Mouse (Mus musculus) stomach, embryonic 15.5 days (tissue): ENCODE data around the gene Gm9833. TPM values are rescaled to one million over a fixed set of nuclear protein-coding genes. Genes with fewer than 3 reads are reported as not detected.
"Not testable (repeated sequence)": the region's sequence is repeated elsewhere in the genome, so short reads cannot be mapped to it uniquely, and the experiment has no call there.

ENCODE experiments used
- ATAC-seq: fragments of 200-750 bp; cut with Nextera tagmentation; 2 replicates; pipeline ENCODE4 v1.8.0; 2017; ENCODE audit warnings: low read depth, moderate number of reproducible peaks, moderate TSS enrichment; ENCODE audit not compliant: insufficient read depth, low FRiP score
- H3K27ac ChIP-seq: fragments of 300-500 bp; sonication (generic); 2 replicates; pipeline ENCODE4 v1.5.1; 2015; ENCODE audit warnings: mild to moderate bottlenecking, inconsistent platforms
- H3K27me3 ChIP-seq: fragments of 300-500 bp; sonication (generic); replicated peaks from 2 replicates; pipeline ENCODE4 v1.6.1; 2015; ENCODE audit warnings: inconsistent platforms
- H3K36me3 ChIP-seq: fragments of 300-500 bp; sonication (generic); 2 replicates; pipeline ENCODE4 v1.6.1; 2015; ENCODE audit warnings: inconsistent platforms
- H3K4me1 ChIP-seq: fragments of 300-500 bp; sonication (generic); 2 replicates; pipeline ENCODE4 v1.6.1; 2015; ENCODE audit warnings: inconsistent platforms
- H3K4me2 ChIP-seq: fragments of 300-500 bp; sonication (generic); 2 replicates; pipeline ENCODE4 v1.6.1; 2015; ENCODE audit warnings: mild to moderate bottlenecking, inconsistent platforms
- H3K4me3 ChIP-seq: fragments of 300-500 bp; sonication (generic); replicated peaks from 2 replicates; pipeline ENCODE4 v1.5.1; 2015; ENCODE audit warnings: inconsistent platforms
- H3K9ac ChIP-seq: fragments of 300-500 bp; sonication (generic); 2 replicates; pipeline ENCODE4 v1.6.1; 2015; ENCODE audit warnings: inconsistent platforms
- H3K9me3 ChIP-seq: fragments of 300-500 bp; sonication (generic); 2 replicates; pipeline ENCODE4 v1.6.1; 2016; ENCODE audit warnings: inconsistent platforms
- WGBS: fragments of 180-500 bp; shearing (Covaris S2); methylation state at CpG from one replicate; pipeline ENCODE4 v1.1.7; 2015; 5-methylcytosine and 5-hydroxymethylcytosine counted together
- polyA plus RNA-seq: library from polyadenylated mRNA; unstranded; fragments of >200 nt; fragmentation: Nextera tagmentation; extraction: Ambion mirVana; gene quantifications from 2 replicates; pipeline ENCODE4 v1.2.1, GENCODE M21; 2015

Gene Gm9833
- 2.4 and 3.8 TPM in 2 replicates for polyA plus RNA-seq

- not testable (repeated sequence) for H3K9me3 ChIP-seq, ATAC-seq, H3K36me3 ChIP-seq, H3K27ac ChIP-seq, H3K9ac ChIP-seq, H3K4me1 ChIP-seq, H3K4me3 ChIP-seq, H3K27me3 ChIP-seq
- WGBS, result 27% methylated on average over 34 of the region's 38 CpGs
- peak within 1 kb of the TSS; percentile 44 for H3K4me2 ChIP-seq
These were observed at the start of gene Gm9833 for GRCm38 (mm10) chr3:10087994-10088393. Gm9833 (plus strand) TSS chr3:10088110.

DNA sequence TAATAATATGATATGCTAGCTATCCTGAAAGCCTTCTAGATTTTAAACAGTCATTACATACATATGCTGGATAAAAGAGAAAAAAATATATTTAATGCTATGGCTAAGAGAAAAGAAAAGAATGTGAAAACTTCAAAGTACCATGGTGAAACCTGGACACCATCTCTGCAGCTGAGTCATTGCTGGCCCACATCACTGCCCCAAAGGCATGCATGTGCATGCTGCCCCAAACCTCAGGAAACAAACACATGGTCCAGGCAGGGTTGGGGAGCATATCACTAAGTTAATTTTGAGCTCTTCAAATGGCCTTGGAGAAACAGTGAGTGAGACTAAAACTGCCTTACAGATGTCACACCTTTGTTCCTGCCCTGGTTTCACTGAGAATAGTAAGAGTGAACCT is 17.8 kb upstream of the Gm9833 start:
- no peak for ATAC-seq
- Histone ChIP-seq H3K9me3 (no peaks in the 10 kb centered on the region), H3K4me1 (no peaks in the 10 kb centered on the region), H3K36me3 (no peaks in the 10 kb centered on the region), H3K4me3 (no peak overlapping the region), H3K4me2 (no peak overlapping the region), H3K27me3 (no peaks in the 10 kb centered on the region), H3K27ac (no peak overlapping the region), H3K9ac (no peak overlapping the region)

DNA sequence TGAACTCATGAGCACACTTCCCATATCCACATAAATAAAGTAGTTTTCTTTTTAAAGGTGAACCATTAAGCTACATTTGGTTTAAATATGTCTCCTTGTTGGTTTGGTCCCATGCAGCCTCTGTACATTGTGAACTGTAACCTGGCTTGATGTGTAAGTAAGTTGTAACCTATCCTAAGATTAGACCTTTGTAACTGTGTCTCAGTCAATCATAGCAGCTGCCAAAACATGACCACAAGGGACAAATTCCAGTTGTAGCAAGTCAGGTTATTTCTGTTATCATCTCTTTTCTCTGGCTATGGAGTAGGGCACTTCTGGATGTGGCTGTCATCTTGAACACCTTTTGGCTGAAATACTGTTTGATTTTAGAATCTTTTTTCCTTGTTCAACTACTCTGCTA is 12.1 kb upstream of the Gm9833 start:
- no peak for ATAC-seq
- Histone ChIP-seq H3K4me3 (no peak overlapping the region), H3K27me3 (no peaks in the 10 kb centered on the region), H3K4me1 (no peaks in the 10 kb centered on the region), H3K27ac (no peak overlapping the region), H3K9me3 (no peaks in the 10 kb centered on the region), H3K9ac (no peak overlapping the region), H3K36me3 (no peaks in the 10 kb centered on the region), H3K4me2 (no peak overlapping the region)

- Histone ChIP-seq H3K9me3 (no peaks in the 10 kb centered on the region), H3K4me1 (no peaks in the 10 kb centered on the region), H3K4me3 (no peak overlapping the region), H3K27me3 (no peaks in the 10 kb centered on the region), H3K36me3 (no peaks in the 10 kb centered on the region), H3K27ac (no peak overlapping the region), H3K9ac (no peak overlapping the region), H3K4me2 (no peak overlapping the region)
- no peak for ATAC-seq
- WGBS, result 76% methylated on average over 6 of the region's 6 CpGs
These were observed 10.6 kb upstream of the Gm9833 start for GRCm38 (mm10) chr3:10077096-10077841.

DNA sequence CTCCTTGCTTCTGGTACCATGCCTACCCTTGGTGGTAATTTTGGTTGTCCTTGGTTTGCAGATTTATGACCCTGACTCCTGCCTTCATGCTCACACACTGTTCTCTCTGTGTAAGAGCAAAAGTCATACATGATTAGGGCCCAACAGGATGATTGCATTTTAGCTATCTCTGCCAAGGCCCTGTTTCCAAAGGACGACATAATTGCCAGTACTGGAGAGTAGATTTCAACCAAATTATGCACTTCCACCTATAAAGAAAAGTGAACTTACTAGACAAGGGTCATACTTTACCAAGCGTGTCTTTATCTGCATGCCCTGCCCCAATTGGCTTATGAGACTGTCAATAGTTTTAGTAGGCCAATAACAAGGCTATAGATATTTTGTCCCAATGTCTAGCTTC is 9.8 kb upstream of the Gm9833 start:
- Histone ChIP-seq H3K4me3 (no peak overlapping the region), H3K9ac (no peak overlapping the region), H3K4me1 (no peaks in the 10 kb centered on the region), H3K9me3 (no peaks in the 10 kb centered on the region), H3K27ac (no peak overlapping the region), H3K4me2 (no peak overlapping the region), H3K27me3 (no peaks in the 10 kb centered on the region), H3K36me3 (no peaks in the 10 kb centered on the region)
- 83% methylated on average over 2 of the region's 2 CpGs for WGBS
- no peak for ATAC-seq

- Histone ChIP-seq H3K4me3 (no peak overlapping the region), H3K4me1 (no peaks in the 10 kb centered on the region), H3K9ac (no peak overlapping the region), H3K9me3 (no peaks in the 10 kb centered on the region), H3K4me2 (no peak overlapping the region), H3K36me3 (no peaks in the 10 kb centered on the region), H3K27me3 (no peaks in the 10 kb centered on the region), H3K27ac (no peak overlapping the region)
- 57% methylated on average over 5 of the region's 5 CpGs for WGBS
- no peak for ATAC-seq
These were observed 6.6 kb upstream of the Gm9833 start for GRCm38 (mm10) chr3:10081336-10081735.

- no peak overlapping the region for H3K4me3 ChIP-seq
- H3K9ac ChIP-seq, result no peak overlapping the region
- no peak for ATAC-seq
- WGBS, result 46% methylated on average over 6 of the region's 6 CpGs
- H3K36me3 ChIP-seq, result no peaks in the 10 kb centered on the region
- H3K4me1 ChIP-seq, result no peaks in the 10 kb centered on the region
- no peak overlapping the region for H3K4me2 ChIP-seq
- H3K27ac ChIP-seq, result no peak overlapping the region
- H3K9me3 ChIP-seq, result no peaks in the 10 kb centered on the region
- H3K27me3 ChIP-seq, result no peaks in the 10 kb centered on the region
These were observed 5.9 kb upstream of the Gm9833 start for GRCm38 (mm10) chr3:10081911-10082541.

- H3K27me3 ChIP-seq, result no peaks in the 10 kb centered on the region
- WGBS, result 44% methylated on average over 4 of the region's 4 CpGs
- no peak overlapping the region for H3K9ac ChIP-seq
- H3K4me2 ChIP-seq, result no peak overlapping the region
- ATAC-seq, result no peak
- H3K27ac ChIP-seq, result no peak overlapping the region
- H3K36me3 ChIP-seq, result no peaks in the 10 kb centered on the region
- H3K4me3 ChIP-seq, result no peak overlapping the region
- H3K9me3 ChIP-seq, result no peaks in the 10 kb centered on the region
- no peaks in the 10 kb centered on the region for H3K4me1 ChIP-seq
These were observed 5.3 kb upstream of the Gm9833 start for GRCm38 (mm10) chr3:10082545-10083062.

- no peaks in the 10 kb centered on the region for H3K36me3 ChIP-seq
These were observed 3.8 kb upstream of the Gm9833 start for GRCm38 (mm10) chr3:10084102-10084501.

GRCm38 (mm10) chr3:10085396-10086119 is 2.4 kb upstream of the Gm9833 start:
- Histone ChIP-seq H3K9me3 (no peaks in the 10 kb centered on the region), H3K36me3 (no peaks in the 10 kb centered on the region), H3K4me2 (no peak overlapping the region), H3K9ac (no peak overlapping the region), H3K4me1 (no peaks in the 10 kb centered on the region), H3K27me3 (no peaks in the 10 kb centered on the region; the same call in 1 of the 2 replicates), H3K27ac (no peak overlapping the region), H3K4me3 (no peak overlapping the region)
- WGBS, result 68% methylated on average over 7 of the region's 7 CpGs
- ATAC-seq, result 0 out of 2 replicates have a peak, but pooled peaks have one; percentile 27

More at GRCm38 (mm10) chr3:10084102-10084501, 3.8 kb upstream of the Gm9833 start:
- H3K9ac ChIP-seq, result no peak overlapping the region
- H3K4me2 ChIP-seq, result no peak overlapping the region
- ATAC-seq, result peak; percentile 80
- no peak overlapping the region for H3K27ac ChIP-seq
- 74% methylated on average over 3 of the region's 3 CpGs for WGBS
- no peaks in the 10 kb centered on the region for H3K4me1 ChIP-seq
- no peaks in the 10 kb centered on the region for H3K27me3 ChIP-seq
- H3K4me3 ChIP-seq, result no peak overlapping the region
- H3K9me3 ChIP-seq, result no peaks in the 10 kb centered on the region

DNA sequence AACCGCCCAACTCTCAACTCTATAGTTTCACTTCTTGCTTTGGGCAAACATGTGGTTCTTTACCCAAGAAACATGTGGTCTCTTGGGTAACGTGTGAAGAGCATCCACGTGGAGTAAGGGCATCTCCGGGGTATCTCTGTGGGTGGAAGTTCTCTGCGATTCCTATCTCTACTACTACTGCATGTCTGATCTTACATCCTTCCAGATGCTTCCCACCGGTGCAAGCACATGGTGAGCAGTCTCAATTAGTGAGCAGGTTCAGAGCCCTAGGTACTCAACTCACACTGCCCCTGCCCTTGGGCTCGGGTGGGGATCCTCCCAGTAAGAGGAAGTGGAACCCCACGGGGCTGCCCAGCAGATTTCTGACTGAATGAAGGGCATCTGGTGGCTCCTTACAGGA is 399 bp upstream of the Gm9833 start:
- Histone ChIP-seq H3K27me3 (no peaks in the 10 kb centered on the region; the same call in 1 of the 2 replicates), H3K4me1 (no peaks in the 10 kb centered on the region), H3K36me3 (no peaks in the 10 kb centered on the region), H3K4me3 (no peak overlapping the region), H3K9ac (no peak overlapping the region), H3K4me2 (0 out of 2 replicates have a peak overlapping the region, but pooled peaks have one; percentile 44), H3K27ac (no peak overlapping the region), H3K9me3 (no peaks in the 10 kb centered on the region)
- 89% methylated on average over 8 of the region's 8 CpGs for WGBS
- no peak for ATAC-seq
